Mouse (Mus musculus): Measurements from ENCODE around the gene Prdm10. TPM values are rescaled to one million over a fixed set of nuclear protein-coding genes. Genes with fewer than 3 reads are reported as not detected.

The Prdm10 gene
- polyA plus RNA-seq, 1 experiment from 2014 or later, result 3.6 TPM

DNA sequence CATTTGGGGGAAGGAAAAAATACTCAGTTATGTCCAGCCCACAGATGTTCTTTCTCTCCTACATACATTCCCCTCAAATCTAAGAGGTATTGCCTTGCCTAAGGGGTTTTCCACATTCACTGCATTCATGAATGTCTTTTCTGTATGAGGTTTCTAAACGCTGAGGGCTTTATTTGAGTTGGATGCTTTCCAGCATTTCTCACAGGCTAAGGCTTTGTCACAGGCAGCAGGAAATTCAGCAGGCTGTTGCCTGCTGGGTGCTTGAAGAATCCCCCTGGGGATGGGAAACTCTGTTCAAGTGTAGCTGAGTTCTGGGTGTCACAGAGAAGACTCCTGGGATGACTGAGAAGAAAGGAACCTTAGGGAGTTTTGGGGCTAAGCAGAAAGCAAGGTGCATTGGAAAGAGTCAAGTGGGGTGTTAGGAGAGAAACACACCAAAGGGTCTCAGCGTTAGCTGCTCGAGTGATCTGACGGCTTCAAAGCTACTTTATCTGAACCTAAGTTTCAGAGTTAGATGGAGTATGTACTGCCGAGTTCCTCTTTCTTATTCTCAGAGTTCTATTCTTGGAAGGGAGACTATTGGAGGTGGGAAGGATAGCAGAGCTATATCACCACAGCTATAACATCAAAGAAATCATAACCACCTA is 14.2 kb upstream of the Prdm10 start:
- Histone ChIP-seq H3K4me1 (peaks cover 37% of the 10 kb centered on the region), H3K4me2 (peak overlapping the region; percentile 49), H3K9me3 (no peaks in the 10 kb centered on the region), H3K36me3 (no peaks in the 10 kb centered on the region), H3K4me3 (no peak overlapping the region), H3K9ac (peak overlapping the region; percentile 69), H3K27ac (replicated peaks) (peak overlapping the region; percentile 74), H3K27me3 (replicated peaks) (no peaks in the 10 kb centered on the region)
- WGBS, result 18% methylated on average over 5 of the region's 5 CpGs
- no peak; the same call in 1 of the 2 replicates for ATAC-seq (ENCODE audit: extremely low read depth, insufficient number of reproducible peaks, low FRiP score, low TSS enrichment)

GRCm38 (mm10) chr9:31271221-31272015 is 8.9 kb upstream of the Prdm10 start:
- WGBS, result 61% methylated on average over 8 of the region's 8 CpGs
- peaks cover 18% of the 10 kb centered on the region for H3K4me1 ChIP-seq
- H3K9me3 ChIP-seq, result no peaks in the 10 kb centered on the region
- no peak overlapping the region for H3K27ac ChIP-seq (replicated peaks)
- no peak overlapping the region for H3K4me2 ChIP-seq
- no peaks in the 10 kb centered on the region for H3K36me3 ChIP-seq
- ATAC-seq (ENCODE audit: extremely low read depth, insufficient number of reproducible peaks, low FRiP score, low TSS enrichment), result no peak
- H3K27me3 ChIP-seq (replicated peaks), result no peaks in the 10 kb centered on the region
- no peak overlapping the region for H3K4me3 ChIP-seq
- H3K9ac ChIP-seq, result no peak overlapping the region

- Histone ChIP-seq H3K27ac (replicated peaks) (no peak overlapping the region), H3K27me3 (replicated peaks) (no peaks in the 10 kb centered on the region), H3K4me1 (peaks cover 11% of the 10 kb centered on the region), H3K9ac (no peak overlapping the region), H3K4me2 (no peak overlapping the region), H3K4me3 (no peak overlapping the region), H3K36me3 (no peaks in the 10 kb centered on the region), H3K9me3 (no peaks in the 10 kb centered on the region)
- WGBS, result 55% methylated on average over 4 of the region's 4 CpGs
- ATAC-seq (ENCODE audit: extremely low read depth, insufficient number of reproducible peaks, low FRiP score, low TSS enrichment), result no peak
Measured at GRCm38 (mm10) chr9:31272160-31272559, 8.2 kb upstream of the Prdm10 start.

DNA sequence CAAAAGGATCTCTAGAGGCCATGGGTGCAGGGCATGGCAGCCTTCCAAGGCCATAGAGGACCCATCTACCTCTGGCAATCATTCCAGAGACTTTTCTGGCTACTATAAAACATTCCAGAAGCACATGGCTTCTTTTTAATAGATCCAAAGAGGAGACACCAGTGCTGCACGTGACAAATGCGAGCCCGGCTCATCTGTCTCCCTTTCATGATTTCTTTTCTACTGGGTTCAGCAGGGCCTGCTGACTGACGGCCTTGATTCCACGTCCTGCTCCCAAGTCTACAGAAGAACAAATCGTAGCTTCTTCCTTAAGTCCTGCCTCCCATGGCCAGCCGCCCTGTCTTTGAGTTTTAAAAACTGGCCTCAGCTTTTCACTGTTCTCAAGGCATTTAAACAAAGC is 1.7 kb upstream of the Prdm10 start:
- H3K4me2 ChIP-seq, result no peak overlapping the region
- H3K4me1 ChIP-seq, result peaks cover 26% of the 10 kb centered on the region
- ATAC-seq (ENCODE audit: extremely low read depth, insufficient number of reproducible peaks, low FRiP score, low TSS enrichment), result no peak
- no peaks in the 10 kb centered on the region for H3K9me3 ChIP-seq
- H3K27ac ChIP-seq (replicated peaks), result peak overlapping the region; percentile 98; the same call in 1 of the 2 replicates
- H3K4me3 ChIP-seq, result no peak overlapping the region
- 77% methylated on average over 7 of the region's 7 CpGs for WGBS
- no peak overlapping the region for H3K9ac ChIP-seq
- H3K27me3 ChIP-seq (replicated peaks), result no peaks in the 10 kb centered on the region
- no peaks in the 10 kb centered on the region for H3K36me3 ChIP-seq

DNA sequence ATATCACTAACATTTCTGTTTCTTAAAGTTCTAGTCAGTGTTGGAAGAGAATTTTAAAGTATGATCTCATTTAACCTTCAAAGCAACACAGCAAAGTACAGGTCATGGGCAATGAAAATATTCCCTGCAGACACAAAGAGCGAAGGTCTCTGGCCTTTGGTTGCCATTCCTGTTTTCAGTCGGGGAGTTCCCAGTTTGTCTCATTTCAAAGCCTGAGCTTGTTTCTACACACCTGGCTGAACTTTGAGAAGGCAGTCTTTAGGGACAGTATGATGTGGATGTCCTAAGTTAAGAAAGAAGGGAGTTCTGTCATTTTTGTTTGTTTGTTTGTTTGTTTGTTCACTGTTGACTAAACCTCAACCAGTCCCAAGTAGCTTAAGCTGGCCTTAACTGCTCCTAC is 1.0 kb upstream of the Prdm10 start:
- peaks cover 27% of the 10 kb centered on the region for H3K4me1 ChIP-seq
- no peaks in the 10 kb centered on the region for H3K9me3 ChIP-seq
- H3K4me3 ChIP-seq, result peak overlapping the region; percentile 87
- H3K9ac ChIP-seq, result peak overlapping the region; percentile 98
- H3K4me2 ChIP-seq, result peak overlapping the region; percentile 72
- H3K27ac ChIP-seq (replicated peaks), result peak overlapping the region; percentile 98
- no peak for ATAC-seq (ENCODE audit: extremely low read depth, insufficient number of reproducible peaks, low FRiP score, low TSS enrichment)
- H3K27me3 ChIP-seq (replicated peaks), result no peaks in the 10 kb centered on the region
- 64% methylated on average over 2 of the region's 2 CpGs for WGBS
- no peaks in the 10 kb centered on the region for H3K36me3 ChIP-seq

GRCm38 (mm10) chr9:31279885-31280365 is 413 bp upstream of the Prdm10 start:
- no peaks in the 10 kb centered on the region for H3K36me3 ChIP-seq
- peak; percentile 45 for ATAC-seq (ENCODE audit: extremely low read depth, insufficient number of reproducible peaks, low FRiP score, low TSS enrichment)
- H3K9ac ChIP-seq, result peak overlapping the region; percentile 98
- peak overlapping the region; percentile 87 for H3K4me3 ChIP-seq
- WGBS, result under 1% methylated on average over 25 of the region's 25 CpGs
- no peaks in the 10 kb centered on the region for H3K9me3 ChIP-seq
- peak overlapping the region; percentile 98 for H3K27ac ChIP-seq (replicated peaks)
- peaks cover 27% of the 10 kb centered on the region for H3K4me1 ChIP-seq
- peak overlapping the region; percentile 72 for H3K4me2 ChIP-seq
- no peaks in the 10 kb centered on the region for H3K27me3 ChIP-seq (replicated peaks)

GRCm38 (mm10) chr9:31281011-31281662 is 799 bp downstream of the Prdm10 start:
- under 1% methylated on average over 46 of the region's 63 CpGs for WGBS
- H3K9ac ChIP-seq, result peak overlapping the region; percentile 98
- peak overlapping the region; percentile 98 for H3K27ac ChIP-seq (replicated peaks)
- peak; percentile 80 for ATAC-seq (ENCODE audit: extremely low read depth, insufficient number of reproducible peaks, low FRiP score, low TSS enrichment)
- peak overlapping the region; percentile 87 for H3K4me3 ChIP-seq
- no peaks in the 10 kb centered on the region for H3K27me3 ChIP-seq (replicated peaks)
- no peaks in the 10 kb centered on the region for H3K36me3 ChIP-seq
- H3K9me3 ChIP-seq, result no peaks in the 10 kb centered on the region
- peak overlapping the region; percentile 72 for H3K4me2 ChIP-seq
- peaks cover 27% of the 10 kb centered on the region for H3K4me1 ChIP-seq

DNA sequence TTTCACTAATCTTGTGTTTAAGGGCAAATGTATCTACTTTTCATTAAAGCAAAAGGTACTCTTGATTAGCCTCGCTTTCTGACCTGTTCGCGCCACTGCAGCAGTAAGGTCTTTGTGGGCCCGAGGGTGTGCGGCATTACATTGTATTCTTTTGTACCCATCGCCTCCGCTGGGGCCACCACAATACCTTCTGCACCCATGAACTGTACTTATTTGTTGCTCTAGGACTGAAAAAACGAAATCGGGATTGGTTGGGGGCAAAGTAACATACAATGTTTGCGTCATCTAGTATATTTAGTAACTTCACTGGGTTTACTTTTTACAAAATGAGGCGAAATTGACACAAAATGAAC is 1.3 kb downstream of the Prdm10 start:
- Histone ChIP-seq H3K4me3 (peak overlapping the region; percentile 87), H3K9ac (peak overlapping the region; percentile 98), H3K4me1 (peaks cover 27% of the 10 kb centered on the region), H3K4me2 (peak overlapping the region; percentile 72), H3K9me3 (no peaks in the 10 kb centered on the region), H3K27me3 (replicated peaks) (no peaks in the 10 kb centered on the region), H3K27ac (replicated peaks) (peak overlapping the region; percentile 98), H3K36me3 (no peaks in the 10 kb centered on the region)
- no peak for ATAC-seq (ENCODE audit: extremely low read depth, insufficient number of reproducible peaks, low FRiP score, low TSS enrichment)
- WGBS, result 8% methylated on average over 11 of the region's 11 CpGs

GRCm38 (mm10) chr9:31282536-31282935 is 2.2 kb downstream of the Prdm10 start:
- Histone ChIP-seq H3K9ac (peak overlapping the region; percentile 98), H3K9me3 (no peaks in the 10 kb centered on the region), H3K4me3 (peak overlapping the region; percentile 87; the same call in 1 of the 2 replicates), H3K4me1 (peaks cover 27% of the 10 kb centered on the region), H3K36me3 (no peaks in the 10 kb centered on the region), H3K4me2 (peak overlapping the region; percentile 72; the same call in 1 of the 2 replicates), H3K27ac (replicated peaks) (no peak overlapping the region), H3K27me3 (replicated peaks) (no peaks in the 10 kb centered on the region)
- WGBS, result 51% methylated on average over 4 of the region's 4 CpGs
- no peak for ATAC-seq (ENCODE audit: extremely low read depth, insufficient number of reproducible peaks, low FRiP score, low TSS enrichment)

DNA sequence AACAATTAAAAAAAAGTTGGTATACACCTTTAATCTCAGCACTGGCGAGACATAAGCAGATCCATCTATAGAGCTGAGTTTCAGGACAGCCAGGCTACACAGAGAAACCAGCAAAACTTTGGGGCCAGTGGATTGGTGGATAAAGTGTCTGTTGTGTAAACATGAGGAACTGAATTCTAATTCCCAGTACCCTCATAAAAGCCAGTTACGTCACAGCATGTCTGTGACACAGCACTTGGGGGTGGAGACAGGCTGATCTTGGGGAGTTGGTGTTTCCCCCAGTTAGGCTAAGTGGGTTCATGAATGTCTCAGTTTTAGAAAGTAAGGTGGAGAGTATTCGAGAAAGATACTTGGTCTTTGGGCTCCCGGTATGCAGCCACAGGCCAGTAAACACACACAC is 2.7 kb downstream of the Prdm10 start:
- H3K9me3 ChIP-seq, result no peaks in the 10 kb centered on the region
- no peak overlapping the region for H3K4me2 ChIP-seq
- H3K27ac ChIP-seq (replicated peaks), result no peak overlapping the region
- no peaks in the 10 kb centered on the region for H3K27me3 ChIP-seq (replicated peaks)
- H3K36me3 ChIP-seq, result no peaks in the 10 kb centered on the region
- WGBS, result 81% methylated on average over 4 of the region's 4 CpGs
- 0 out of 2 replicates have a peak overlapping the region, but pooled peaks have one; percentile 98 for H3K9ac ChIP-seq
- H3K4me3 ChIP-seq, result no peak overlapping the region
- peaks cover 27% of the 10 kb centered on the region for H3K4me1 ChIP-seq
- no peak for ATAC-seq (ENCODE audit: extremely low read depth, insufficient number of reproducible peaks, low FRiP score, low TSS enrichment)

GRCm38 (mm10) chr9:31283911-31284310 is 3.6 kb downstream of the Prdm10 start:
- Histone ChIP-seq H3K9ac (no peak overlapping the region), H3K27ac (replicated peaks) (no peak overlapping the region), H3K27me3 (replicated peaks) (no peaks in the 10 kb centered on the region), H3K9me3 (no peaks in the 10 kb centered on the region), H3K4me3 (no peak overlapping the region), H3K36me3 (no peaks in the 10 kb centered on the region), H3K4me1 (peaks cover 25% of the 10 kb centered on the region), H3K4me2 (no peak overlapping the region)
- 85% methylated on average over 3 of the region's 3 CpGs for WGBS
- no peak for ATAC-seq (ENCODE audit: extremely low read depth, insufficient number of reproducible peaks, low FRiP score, low TSS enrichment)
